Mouse (Mus musculus): Measurements from ENCODE around the gene 4930415L06Rik.

- TF ChIP-seq CTCF (IDR thresholded peaks at IDR 0.05; ENCODE audit: control insufficient read depth, insufficient read depth, insufficient replicate concordance, low read depth, low read length) (no peak), POLR2A (IDR thresholded peaks at IDR 0.05; ENCODE audit: control insufficient read depth, low read depth, low read length) (no peak)
Observed at GRCm38 (mm10) chrX:89932752-89933151, at the start of gene 4930415L06Rik.

Measured in testis, adult 2 months (tissue).